ENCODE assay signal across 32 mouse cellular contexts in genomic region chr1:36576991-36577675, GRCm38 (mm10). TPM values are rescaled to one million over a fixed set of nuclear protein-coding genes. Genes with fewer than 3 reads are reported as not detected.
DNase-seq lines count a peak whose midpoint lies in the region; ATAC-seq and TF ChIP-seq lines count a peak whose summit lies in the region.
"Had no signal": no experiment of that assay in that cellular context is flagged by ENCODE, and none has a peak within 500 bp of the region (broad histone marks: within the 10 kb centered on the region; RNA-seq: fewer than 3 reads in every experiment).

No protein-coding gene starts in this region.

- WGBS in heart, embryonic 10.5 days, result 50% methylated on average over 6 of the region's 6 CpGs
- WGBS in embryonic facial prominence, embryonic 10.5 days, result 68% methylated on average over 6 of the region's 6 CpGs
- WGBS in intestine, postnatal 0 days, result 34% methylated on average over 6 of the region's 6 CpGs
- 61% methylated on average over 6 of the region's 6 CpGs for WGBS in stomach, embryonic 15.5 days
- 72% methylated on average over 6 of the region's 6 CpGs for WGBS in midbrain, embryonic 11.5 days

- no peaks in the 10 kb centered on the region for H3K36me3 ChIP-seq in heart, embryonic 10.5 days
- H3K36me3 ChIP-seq in embryonic facial prominence, embryonic 10.5 days (replicated peaks), result no peaks in the 10 kb centered on the region
- H3K36me3 ChIP-seq in intestine, postnatal 0 days (ENCODE audit: control insufficient read depth, insufficient read depth), result no peaks in the 10 kb centered on the region
- no peaks in the 10 kb centered on the region for H3K36me3 ChIP-seq in stomach, embryonic 15.5 days
- H3K36me3 ChIP-seq in midbrain, embryonic 11.5 days (ENCODE audit: control insufficient read depth, insufficient read depth, low read length), result no peaks in the 10 kb centered on the region
- H3K36me3 ChIP-seq: embryonic facial prominence, embryonic 12.5 days; heart, embryonic 15.5 days; hindbrain, embryonic 13.5 days; liver, embryonic 12.5 days had no signal

- TF ChIP-seq CTCF in intestine, postnatal 0 days (IDR thresholded peaks at IDR 0.05; ENCODE audit: low read depth), result no peak

- no peaks in the 10 kb centered on the region for H3K9me3 ChIP-seq in heart, embryonic 10.5 days
- no peaks in the 10 kb centered on the region for H3K9me3 ChIP-seq in embryonic facial prominence, embryonic 10.5 days
- no peaks in the 10 kb centered on the region for H3K9me3 ChIP-seq in intestine, postnatal 0 days (ENCODE audit: control insufficient read depth)
- no peaks in the 10 kb centered on the region for H3K9me3 ChIP-seq in stomach, embryonic 15.5 days
- no peaks in the 10 kb centered on the region for H3K9me3 ChIP-seq in midbrain, embryonic 11.5 days (ENCODE audit: control insufficient read depth, low read length)
- H3K9me3 ChIP-seq: embryonic facial prominence, embryonic 12.5 days; forebrain, embryonic 13.5 days; heart, embryonic 15.5 days; hindbrain, embryonic 13.5 days; liver, embryonic 12.5 days had no signal

- peaks cover 83% of the 10 kb centered on the region for H3K4me1 ChIP-seq in heart, embryonic 10.5 days
- H3K4me1 ChIP-seq in embryonic facial prominence, embryonic 10.5 days, result peaks cover 80% of the 10 kb centered on the region
- H3K4me1 ChIP-seq in intestine, postnatal 0 days (replicated peaks; ENCODE audit: control insufficient read depth, insufficient read depth, low read length), result peaks cover 28% of the 10 kb centered on the region
- peaks cover 56% of the 10 kb centered on the region for H3K4me1 ChIP-seq in stomach, embryonic 15.5 days
- peaks cover 18% of the 10 kb centered on the region for H3K4me1 ChIP-seq in midbrain, embryonic 11.5 days (ENCODE audit: control insufficient read depth, insufficient read depth, low read length)

- no peak for DNase-seq in heart, embryonic 10.5 days (ENCODE audit: low spot score)
- DNase-seq in heart, adult 18-20 months, result no peak
- DNase-seq in embryonic facial prominence, embryonic 10.5 days (ENCODE audit: low spot score), result no peak
- DNase-seq in midbrain, embryonic 11.5 days (ENCODE audit: low spot score, missing footprints), result no peak
- no peak for DNase-seq in spleen, postnatal 10 days (ENCODE audit: low spot score in 2 of 2)
- DNase-seq: adrenal gland, adult 8-10 months; cerebellum, adult 2 months; cerebellum, postnatal 36 days; gastrocnemius, postnatal 36 days; kidney, adult 9 months; kidney, postnatal 14 days; lung, adult 18-20 months; midbrain, embryonic 14.5 days; retina, postnatal 1 day; right cerebral cortex, postnatal 25 days; spleen, adult 18-20 months had no signal

- ATAC-seq in intestine, postnatal 0 days, result peak; percentile 83
- no peak for ATAC-seq in stomach, embryonic 15.5 days (ENCODE audit: insufficient read depth, low FRiP score, low read depth)
- ATAC-seq in erythroid progenitor cell, adult 5-6 weeks (replicated peaks; ENCODE audit: low FRiP score, poor library complexity, severe bottlenecking), result no peak
- no peak for ATAC-seq in midbrain, embryonic 11.5 days (ENCODE audit: low FRiP score)
- ATAC-seq: activated CD4-positive, CD25-positive, alpha-beta regulatory T cell, adult 4 months; CD4-positive, CD25-positive, alpha-beta regulatory T cell, adult 4 months; forebrain, embryonic 13.5 days; liver, embryonic 12.5 days; lung, postnatal 0 days had no signal

- no peak overlapping the region for H3K4me3 ChIP-seq in heart, embryonic 10.5 days
- H3K4me3 ChIP-seq in embryonic facial prominence, embryonic 10.5 days, result no peak overlapping the region
- no peak overlapping the region for H3K4me3 ChIP-seq in intestine, postnatal 0 days (ENCODE audit: low read depth, low read length)
- no peak overlapping the region for H3K4me3 ChIP-seq in stomach, embryonic 15.5 days (replicated peaks)
- no peak overlapping the region for H3K4me3 ChIP-seq in midbrain, embryonic 11.5 days (ENCODE audit: low read depth, low read length)
- H3K4me3 ChIP-seq: embryonic facial prominence, embryonic 12.5 days; forebrain, embryonic 13.5 days; heart, embryonic 15.5 days; hindbrain, embryonic 13.5 days; liver, embryonic 12.5 days had no signal

- H3K9ac ChIP-seq in intestine, postnatal 0 days (ENCODE audit: low read depth, low read length), result no peak overlapping the region
- no peak overlapping the region for H3K9ac ChIP-seq in stomach, embryonic 15.5 days
- H3K9ac ChIP-seq in midbrain, embryonic 11.5 days (ENCODE audit: low read length), result no peak overlapping the region
- H3K9ac ChIP-seq: embryonic facial prominence, embryonic 12.5 days; forebrain, embryonic 13.5 days; heart, embryonic 15.5 days; hindbrain, embryonic 13.5 days; liver, embryonic 12.5 days had no signal

- no peaks in the 10 kb centered on the region for H3K27me3 ChIP-seq in heart, embryonic 10.5 days (ENCODE audit: insufficient read depth, poor library complexity, severe bottlenecking)
- H3K27me3 ChIP-seq in embryonic facial prominence, embryonic 10.5 days (replicated peaks; ENCODE audit: low read depth, poor library complexity, severe bottlenecking), result 0 out of 2 replicates have a peak, but pooled peaks cover 4% of the 10 kb centered on the region
- H3K27me3 ChIP-seq in intestine, postnatal 0 days (replicated peaks; ENCODE audit: control insufficient read depth, insufficient read depth, low read length), result no peaks in the 10 kb centered on the region
- H3K27me3 ChIP-seq in stomach, embryonic 15.5 days (replicated peaks), result no peaks in the 10 kb centered on the region
- H3K27me3 ChIP-seq in midbrain, embryonic 11.5 days (ENCODE audit: control insufficient read depth, insufficient read depth, low read length), result no peaks in the 10 kb centered on the region
- H3K27me3 ChIP-seq: embryonic facial prominence, embryonic 12.5 days; heart, embryonic 15.5 days had no signal

- H3K27ac ChIP-seq in heart, embryonic 10.5 days, result peak overlapping the region; percentile 44; the same call in 1 of the 2 replicates
- H3K27ac ChIP-seq in embryonic facial prominence, embryonic 10.5 days (replicated peaks), result peak overlapping the region; percentile 66
- no peak overlapping the region for H3K27ac ChIP-seq in intestine, postnatal 0 days (ENCODE audit: low read depth, low read length)
- 0 out of 2 replicates have a peak overlapping the region, but pooled peaks have one; percentile 41 for H3K27ac ChIP-seq in stomach, embryonic 15.5 days
- H3K27ac ChIP-seq in midbrain, embryonic 11.5 days (ENCODE audit: low read depth, low read length), result no peak overlapping the region
- H3K27ac ChIP-seq: embryonic facial prominence, embryonic 12.5 days; forebrain, embryonic 13.5 days; heart, embryonic 15.5 days; hindbrain, embryonic 13.5 days; liver, embryonic 12.5 days; macrophage had no signal

- H3K4me2 ChIP-seq in intestine, postnatal 0 days (replicated peaks; ENCODE audit: low read depth), result peak overlapping the region; percentile 27; the same call in 1 of the 2 replicates
- H3K4me2 ChIP-seq in stomach, embryonic 15.5 days, result no peak overlapping the region
- H3K4me2 ChIP-seq in midbrain, embryonic 11.5 days, result no peak overlapping the region
- H3K4me2 ChIP-seq: embryonic facial prominence, embryonic 12.5 days; forebrain, embryonic 13.5 days; heart, embryonic 15.5 days; hindbrain, embryonic 13.5 days; liver, embryonic 12.5 days had no signal

RNA-seq across cellular contexts. Expression of gene Sema4c, which starts 19.0 kb away (rescaled TPM):
- 12.2 and 15.2 TPM in 2 replicates for polyA plus RNA-seq in heart, embryonic 10.5 days (2016; fragmentation: Nextera tagmentation; extraction: Ambion mirVana)
- 10 to 100 TPM in 1 of 2 experiments, 1 to 10 TPM in 1; 9.2 to 10.4 TPM for total RNA-seq in heart, adult 18-20 months (2021)
- 24.9 and 25.9 TPM in 2 replicates for polyA plus RNA-seq in embryonic facial prominence, embryonic 10.5 days (2016; fragmentation: Nextera tagmentation; extraction: Ambion mirVana)
- polyA plus RNA-seq in intestine, postnatal 0 days (2015; fragmentation: Nextera tagmentation; extraction: Ambion mirVana), result 3.5 and 3.9 TPM in 2 replicates
- 13.6 and 15.0 TPM in 2 replicates for polyA plus RNA-seq in stomach, embryonic 15.5 days (2015; fragmentation: Nextera tagmentation; extraction: Ambion mirVana)
- not detected in 2 replicates for total RNA-seq in erythroid progenitor cell, adult 5-6 weeks (2015; ENCODE audit: low replicate concordance)
- 0.45 TPM in 1 of 2 replicates, not detected in the other for total RNA-seq in erythroid progenitor cell, adult 5-6 weeks (2017; ENCODE audit: low replicate concordance)
- 3.1 and 3.4 TPM in 2 replicates for polyA plus RNA-seq in midbrain, embryonic 11.5 days (2014; fragmentation: Nextera tagmentation; extraction: Ambion mirVana)

RNA-seq across cellular contexts. Expression of gene Ankrd39, which starts 29.9 kb away (rescaled TPM):
- 23.9 and 24.5 TPM in 2 replicates for polyA plus RNA-seq in heart, embryonic 10.5 days (2016; fragmentation: Nextera tagmentation; extraction: Ambion mirVana)
- total RNA-seq in heart, adult 18-20 months (2021), result 1 to 10 TPM; 5.8 to 6.2 TPM
- 18.9 and 20.3 TPM in 2 replicates for polyA plus RNA-seq in embryonic facial prominence, embryonic 10.5 days (2016; fragmentation: Nextera tagmentation; extraction: Ambion mirVana)
- polyA plus RNA-seq in intestine, postnatal 0 days (2015; fragmentation: Nextera tagmentation; extraction: Ambion mirVana), result 15.0 and 18.5 TPM in 2 replicates
- 24.9 and 27.2 TPM in 2 replicates for polyA plus RNA-seq in stomach, embryonic 15.5 days (2015; fragmentation: Nextera tagmentation; extraction: Ambion mirVana)
- total RNA-seq in erythroid progenitor cell, adult 5-6 weeks (2015; ENCODE audit: low replicate concordance), result not detected in 2 replicates
- 1.4 and 1.8 TPM in 2 replicates for total RNA-seq in erythroid progenitor cell, adult 5-6 weeks (2017; ENCODE audit: low replicate concordance)
- polyA plus RNA-seq in midbrain, embryonic 11.5 days (2014; fragmentation: Nextera tagmentation; extraction: Ambion mirVana), result 12.3 and 14.0 TPM in 2 replicates

RNA-seq across cellular contexts. Expression of gene Gm42417, which starts 37.9 kb away (rescaled TPM):
- polyA plus RNA-seq in heart, embryonic 10.5 days (2016; fragmentation: Nextera tagmentation; extraction: Ambion mirVana), result 0.20 and 1.0 TPM in 2 replicates
- 100 to 1,000 TPM; 174 to 267 TPM for total RNA-seq in heart, adult 18-20 months (2021)
- polyA plus RNA-seq in embryonic facial prominence, embryonic 10.5 days (2016; fragmentation: Nextera tagmentation; extraction: Ambion mirVana), result 0.54 TPM in 1 of 2 replicates, not detected in the other
- polyA plus RNA-seq in intestine, postnatal 0 days (2015; fragmentation: Nextera tagmentation; extraction: Ambion mirVana), result 0.22 TPM in 1 of 2 replicates, not detected in the other
- polyA plus RNA-seq in stomach, embryonic 15.5 days (2015; fragmentation: Nextera tagmentation; extraction: Ambion mirVana), result not detected in 2 replicates
- 0.42 TPM in 1 of 2 replicates, not detected in the other for total RNA-seq in erythroid progenitor cell, adult 5-6 weeks (2015; ENCODE audit: low replicate concordance)
- total RNA-seq in erythroid progenitor cell, adult 5-6 weeks (2017; ENCODE audit: low replicate concordance), result 86.5 TPM in 1 of 2 replicates, not detected in the other
- polyA plus RNA-seq in midbrain, embryonic 11.5 days (2014; fragmentation: Nextera tagmentation; extraction: Ambion mirVana), result not detected in 2 replicates
- total RNA-seq: adrenal gland, adult 8-10 months; adrenal gland, postnatal 4 days; layer of hippocampus, adult 18-20 months; left cerebral cortex, postnatal 14 days; monocyte, adult 5-6 weeks had no signal
- polyA plus RNA-seq: heart, embryonic 15.5 days; hindbrain, embryonic 13.5 days; midbrain, embryonic 14.5 days had no signal

RNA-seq across cellular contexts. Expression of gene Ankrd23, which starts 40.5 kb away (rescaled TPM):
- polyA plus RNA-seq in heart, embryonic 10.5 days (2016; fragmentation: Nextera tagmentation; extraction: Ambion mirVana), result 16.7 and 19.0 TPM in 2 replicates
- 100 to 1,000 TPM; 315 to 408 TPM for total RNA-seq in heart, adult 18-20 months (2021)
- polyA plus RNA-seq in embryonic facial prominence, embryonic 10.5 days (2016; fragmentation: Nextera tagmentation; extraction: Ambion mirVana), result 15.5 and 16.6 TPM in 2 replicates
- polyA plus RNA-seq in intestine, postnatal 0 days (2015; fragmentation: Nextera tagmentation; extraction: Ambion mirVana), result 2.1 and 3.8 TPM in 2 replicates
- 19.5 and 20.5 TPM in 2 replicates for polyA plus RNA-seq in stomach, embryonic 15.5 days (2015; fragmentation: Nextera tagmentation; extraction: Ambion mirVana)
- total RNA-seq in erythroid progenitor cell, adult 5-6 weeks (2015; ENCODE audit: low replicate concordance), result 1.7 TPM in 1 of 2 replicates, not detected in the other
- not detected in 2 replicates for total RNA-seq in erythroid progenitor cell, adult 5-6 weeks (2017; ENCODE audit: low replicate concordance)
- 6.0 TPM in 2 replicates for polyA plus RNA-seq in midbrain, embryonic 11.5 days (2014; fragmentation: Nextera tagmentation; extraction: Ambion mirVana)

Comparison
In these comparisons a context has a peak if more than half of its experiments do, and no peak if none do; other contexts are left out.
1. H3K27ac ChIP-seq: peak in heart, embryonic 10.5 days (single experiment), embryonic facial prominence, embryonic 10.5 days (single experiment) and stomach, embryonic 15.5 days (single experiment); none in intestine, postnatal 0 days (single experiment) and midbrain, embryonic 11.5 days (single experiment).